Mouse (Mus musculus) layer of hippocampus, adult 8-10 months (tissue): ENCODE results near the gene Gm28710. TPM values are rescaled to one million over a fixed set of nuclear protein-coding genes. Genes with fewer than 3 reads are reported as not detected.

ENCODE experiments used
- DNase-seq, 2 experiments: peaks; one replicate each; pipeline ENCODE4 v3.0.0; 2022; ENCODE audit warnings: low spot score in 2 of 2
- total RNA-seq, 4 experiments: library from RNA; stranded (reverse); gene quantifications; 2 replicates each; pipeline ENCODE4 v1.2.4; 2022

The Gm28710 gene
- not detected for total RNA-seq

DNA sequence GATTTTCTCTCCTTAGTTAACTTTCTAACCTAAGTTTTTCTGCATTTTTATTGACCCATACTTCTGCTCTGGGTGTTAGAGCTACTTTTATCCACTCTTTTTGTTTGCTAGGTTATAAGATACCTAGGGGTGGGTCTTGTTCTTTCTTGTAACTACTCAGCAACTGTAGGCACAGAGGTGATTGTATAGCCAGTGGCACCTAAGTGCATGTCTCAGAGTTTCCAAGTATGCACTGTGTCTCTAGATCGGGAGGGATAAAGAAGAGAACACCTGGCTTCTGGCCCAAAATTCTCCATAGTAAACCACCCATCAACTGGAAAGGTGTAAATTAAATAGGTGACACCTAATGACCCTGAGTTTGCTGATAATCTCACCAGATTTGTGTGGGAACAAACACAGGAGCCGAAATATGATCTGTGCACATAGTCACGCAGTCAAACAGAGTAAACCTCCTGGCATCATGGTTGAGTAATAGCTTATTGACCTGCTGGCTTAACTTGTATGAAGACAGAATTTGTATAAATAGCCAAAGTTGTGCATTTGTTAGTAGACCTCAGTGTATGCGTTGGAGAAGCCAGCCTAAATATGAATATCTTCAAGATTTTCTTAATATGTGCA lies at the start of gene Gm28710:
Gene Gm28710 (plus strand): TSS at position 568 of the 618 bp plus-strand sequence.
- no peak for DNase-seq

DNA sequence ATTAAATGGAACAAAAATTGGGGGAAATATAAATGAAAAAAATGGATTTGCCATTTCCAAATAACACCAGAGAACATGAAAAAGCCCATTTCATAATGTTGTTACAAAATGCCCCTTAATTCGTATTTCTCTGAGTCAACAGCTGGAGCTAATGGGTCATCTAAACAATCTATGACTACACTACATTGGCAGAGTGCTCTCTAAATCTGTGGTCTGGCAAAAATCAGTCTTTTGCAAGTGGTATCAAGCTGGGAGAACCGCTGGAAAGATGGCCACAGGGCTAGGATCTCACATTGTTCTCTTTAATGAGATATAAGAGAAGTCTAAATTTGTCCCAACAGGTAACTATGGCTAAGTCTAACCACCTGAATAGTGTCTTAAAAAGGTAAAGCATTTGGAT lies 14.4 kb upstream of the Gm28710 start:
- DNase-seq, result no peak

DNA sequence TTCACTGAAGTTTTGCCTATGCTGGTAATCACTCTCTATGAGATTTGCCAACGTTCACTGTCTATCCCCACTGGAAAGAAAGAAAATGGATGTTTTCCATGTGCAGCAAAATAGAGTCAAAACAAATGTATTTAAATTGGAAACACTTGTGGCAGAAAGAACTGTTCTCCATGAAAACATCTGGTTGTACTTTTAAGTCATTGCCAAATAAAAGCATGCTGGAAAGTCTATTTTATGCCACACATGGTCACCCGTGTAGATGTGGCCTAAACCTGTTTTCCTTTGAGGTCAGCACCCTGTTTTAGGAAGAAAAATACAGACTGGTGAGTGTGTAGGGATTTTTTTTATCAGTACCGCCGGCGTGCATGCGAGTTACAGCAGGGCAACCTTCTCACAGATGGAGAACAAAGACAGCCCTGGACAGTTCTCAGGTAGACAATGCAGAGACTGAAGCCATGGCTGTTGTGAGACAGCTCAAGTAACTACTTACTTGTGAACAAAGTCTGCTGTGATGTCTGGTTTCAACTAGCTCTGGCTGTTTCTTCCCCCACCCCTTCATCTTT lies 12.9 kb upstream of the Gm28710 start:
- DNase-seq, result no peak

DNA sequence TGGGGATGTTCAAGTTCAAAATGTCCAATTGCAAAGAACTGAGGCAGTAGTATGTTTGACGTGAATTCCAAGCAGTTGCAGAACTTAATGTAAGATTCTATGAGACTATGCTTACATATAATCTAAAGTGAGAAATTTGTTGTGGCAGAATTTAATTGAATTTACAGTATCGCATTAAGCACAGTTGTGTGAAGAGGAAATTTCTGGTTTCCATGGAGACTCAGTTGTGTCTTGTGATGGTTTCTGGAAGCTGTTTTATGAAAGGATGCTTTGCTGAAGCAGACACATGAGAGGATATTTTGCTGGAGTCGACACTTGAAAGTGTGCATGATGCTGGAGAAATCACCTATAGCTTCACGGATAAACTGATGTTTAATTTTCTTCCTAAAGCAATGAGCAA lies 6.0 kb upstream of the Gm28710 start:
- no peak for DNase-seq

DNA sequence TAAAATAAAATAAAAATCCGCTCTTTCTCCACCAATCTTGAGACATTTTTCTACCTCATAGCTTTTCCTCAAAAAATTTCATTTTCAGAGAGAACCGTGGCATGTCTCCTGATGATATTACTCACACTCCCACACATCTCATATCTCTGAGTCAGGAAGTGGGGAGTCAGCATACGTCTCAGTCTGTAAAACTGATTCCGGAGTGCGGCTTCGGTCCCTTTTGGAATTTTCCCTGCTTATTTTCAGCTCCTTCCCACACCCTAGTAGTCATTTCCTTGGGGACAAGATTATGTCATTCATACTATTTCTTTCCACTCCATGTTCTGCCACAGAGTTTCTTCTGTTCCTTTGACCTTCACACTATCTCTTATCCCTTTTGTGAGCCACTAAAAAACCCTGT lies 3.4 kb downstream of the Gm28710 start:
- peak in 1 of 2 experiments; percentile 7 for DNase-seq

DNA sequence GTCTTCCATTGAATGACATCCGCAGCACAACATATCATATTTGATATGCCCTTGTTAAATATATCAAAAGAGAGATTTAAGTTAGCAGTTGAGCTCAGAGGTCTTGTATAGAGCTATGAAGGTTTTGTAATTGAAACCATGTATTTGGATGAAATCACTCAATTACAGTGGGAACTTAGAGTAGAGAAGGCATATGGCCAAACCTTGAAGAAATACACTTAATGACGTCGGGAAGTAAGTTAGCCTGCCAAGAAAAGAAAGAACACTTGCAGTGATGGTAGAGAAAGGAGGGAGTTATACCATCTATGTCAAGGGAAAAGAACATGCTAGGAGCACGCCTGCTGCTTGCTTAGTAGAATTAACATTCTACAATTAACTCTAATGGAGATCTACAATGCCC lies 11.1 kb downstream of the Gm28710 start:
- no peak for DNase-seq

DNA sequence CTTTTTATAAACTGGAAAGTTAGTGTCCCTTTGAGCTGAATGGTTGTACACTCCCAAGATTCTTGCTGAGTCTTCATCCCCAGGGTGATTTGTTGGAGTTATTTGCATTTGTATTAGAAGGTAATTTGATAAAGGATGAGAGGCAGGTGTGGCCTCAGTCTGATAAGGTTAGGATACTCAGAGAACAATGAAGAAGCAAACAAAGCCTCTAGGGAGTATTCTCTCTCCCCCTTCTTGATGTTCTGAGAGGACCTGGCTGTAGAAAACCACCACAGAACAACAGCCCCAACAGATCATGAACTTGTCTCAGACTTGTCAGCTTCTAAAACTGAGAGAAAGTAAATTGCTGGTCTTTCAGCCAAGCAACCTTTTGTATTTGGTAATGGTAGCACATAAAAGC lies 47.4 kb downstream of the Gm28710 start:
- no peak for DNase-seq

DNA sequence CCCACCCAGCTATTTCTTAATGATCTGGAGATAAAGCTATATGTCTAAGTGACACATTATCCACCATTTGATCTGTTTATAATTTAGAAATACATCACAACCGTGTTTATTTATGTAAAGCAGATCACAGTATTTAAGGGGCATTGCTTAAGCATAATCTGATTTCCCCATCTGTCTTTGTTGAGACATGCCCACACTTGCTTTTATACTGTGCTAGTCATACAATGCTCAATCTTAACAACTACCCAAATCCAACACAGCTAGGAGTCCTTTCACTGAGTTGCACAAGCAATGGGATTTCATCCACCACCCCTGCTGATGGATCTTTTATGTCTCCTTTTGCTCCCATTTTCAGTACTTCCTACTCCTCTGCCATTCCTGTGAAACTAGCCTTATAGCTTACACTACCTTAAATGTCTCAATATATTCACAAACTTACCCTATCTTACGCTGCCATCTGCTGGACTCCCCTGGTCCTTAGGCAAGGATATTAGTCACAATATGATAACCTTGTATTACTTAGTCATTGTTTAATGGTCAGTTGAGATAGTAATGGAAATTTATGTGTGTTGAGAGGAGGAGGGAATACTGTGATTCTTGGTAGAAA lies 77.8 kb downstream of the Gm28710 start:
- peak; percentile 18 to 48 for DNase-seq

DNA sequence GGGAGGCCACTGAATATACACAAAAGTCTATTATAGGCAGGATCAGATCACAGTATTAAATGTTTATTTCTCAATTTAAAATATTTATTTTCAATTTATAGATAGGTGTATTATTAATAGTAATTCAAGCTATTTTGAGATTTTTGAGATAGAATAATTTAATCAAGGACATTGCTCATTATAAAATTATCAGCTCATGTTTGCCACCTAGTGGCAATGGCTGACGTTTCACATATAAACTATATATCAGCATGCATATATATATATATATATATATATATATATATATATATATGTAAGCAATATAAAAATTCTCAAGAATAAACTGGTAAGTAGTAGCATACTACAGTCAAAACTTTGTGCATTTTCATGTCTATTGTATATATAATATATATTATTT lies 102.6 kb downstream of the Gm28710 start:
- no peak for DNase-seq

DNA sequence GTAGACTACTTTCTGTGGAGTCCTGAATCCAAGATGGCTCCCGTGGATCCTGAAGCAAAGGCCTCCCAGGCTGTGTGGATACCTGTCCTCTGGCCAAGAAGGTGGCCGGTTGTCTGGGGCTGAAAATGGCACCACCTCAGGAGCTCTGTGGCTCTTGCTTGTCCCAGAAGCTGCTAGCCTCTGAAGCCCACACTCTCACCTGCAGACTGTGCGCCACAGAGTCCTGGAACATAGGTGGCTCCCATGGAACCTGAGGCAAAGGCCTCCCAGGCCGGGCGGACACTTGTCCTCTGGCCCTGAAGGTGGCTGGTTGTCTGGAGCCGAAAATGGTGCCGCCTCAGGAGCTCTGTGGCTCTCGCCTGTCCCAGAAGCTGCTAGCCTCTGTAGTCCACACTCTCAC lies 128.2 kb downstream of the Gm28710 start:
- DNase-seq, result no peak

DNA sequence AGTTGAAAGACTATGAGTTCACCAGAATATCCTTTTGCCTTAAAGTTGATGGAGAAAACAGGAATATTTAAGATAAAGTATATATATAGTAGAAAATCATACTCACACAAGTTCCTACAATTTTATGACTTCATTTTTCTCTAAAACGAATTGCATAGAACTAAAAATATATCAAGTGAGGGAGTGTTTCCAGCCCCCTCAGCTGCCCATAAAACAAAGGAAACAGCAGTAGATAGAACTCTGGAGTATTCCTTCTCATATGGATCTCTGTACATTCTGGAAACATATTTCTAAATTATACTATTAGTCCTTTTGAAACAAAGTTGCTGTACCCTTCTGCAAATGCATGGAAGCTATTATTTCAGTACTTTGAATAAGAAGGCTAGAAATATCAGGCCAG lies 130.9 kb downstream of the Gm28710 start:
- DNase-seq, result no peak

Other genes with a start within 250 kb of the Gm28710 start
- 1 to 10 TPM; 4.6 to 8.9 (median 7.4) TPM for gene Hgf, start 238.3 kb upstream of the Gm28710 start, total RNA-seq